ENCODE assay signal across 27 mouse cellular contexts in the genomic region with DNA sequence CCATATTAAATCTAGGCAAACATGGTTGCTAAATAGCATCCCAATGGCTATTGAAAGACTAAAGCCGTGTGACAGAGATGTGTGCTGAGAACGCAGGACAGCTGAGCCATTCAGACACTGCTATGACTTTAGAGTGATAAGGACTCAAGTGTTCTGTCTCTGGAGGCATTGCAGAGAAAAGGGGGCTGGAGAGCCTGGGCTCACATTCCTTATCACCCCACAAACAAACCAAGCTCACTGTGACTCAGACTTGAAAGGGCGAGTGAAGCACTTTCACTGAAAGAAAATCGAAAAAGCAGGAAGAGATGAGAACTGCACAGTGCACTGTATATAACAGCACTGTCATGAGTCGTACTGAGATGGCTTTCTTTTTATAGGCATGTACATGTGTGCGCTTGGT.
DNase-seq lines count a peak whose midpoint lies in the region; ATAC-seq and TF ChIP-seq lines count a peak whose summit lies in the region.
"Had no signal": no experiment of that assay in that cellular context is flagged by ENCODE, and none has a peak within 500 bp of the region (broad histone marks: within the 10 kb centered on the region; RNA-seq: fewer than 3 reads in every experiment).

No protein-coding gene starts in this region.

- 0 out of 2 replicates have a peak, but pooled peaks have one; percentile 45 for ATAC-seq in heart, embryonic 15.5 days (replicated peaks; ENCODE audit: insufficient number of reproducible peaks, insufficient read depth, low FRiP score, low read depth)
- ATAC-seq in lung, embryonic 14.5 days (ENCODE audit: insufficient read depth), result 0 out of 2 replicates have a peak, but pooled peaks have one; percentile 37
- ATAC-seq in megakaryocyte progenitor cell, adult 5-6 weeks (replicated peaks; ENCODE audit: poor library complexity), result no peak
- no peak for ATAC-seq in hindbrain, embryonic 14.5 days (ENCODE audit: low FRiP score)
- ATAC-seq: CD4-positive, CD25-positive, alpha-beta regulatory T cell, adult 4 months; forebrain, embryonic 16.5 days; intestine, postnatal 0 days had no signal

- intact Hi-C loops in heart, adult 2 months (cut with DNase I), result no loop called here
- intact Hi-C loops in heart, postnatal 25 days (cut with DNase I), result no loop called here

- no peak for DNase-seq in heart, embryonic 10.5 days (ENCODE audit: low spot score)
- DNase-seq in heart, adult 2 months, result no peak
- no peak for DNase-seq in heart, postnatal 25 days (ENCODE audit: low spot score)
- no peak for DNase-seq in lung, embryonic 14.5 days
- DNase-seq in lung, postnatal 14 days, result no peak
- DNase-seq in hindbrain, embryonic 14.5 days (ENCODE audit: low spot score), result no peak
- DNase-seq: adrenal gland, adult 8-10 months; cerebellum, adult 2 months; cerebellum, postnatal 14 days; gastrocnemius, postnatal 14 days; kidney, postnatal 14 days; layer of hippocampus, adult 9-11 months; lung, adult 2 months; spleen, adult 18-20 months; thymus, adult 18-20 months; thymus, postnatal 25 days had no signal

- TF ChIP-seq EP300 in heart, adult 2 months (IDR thresholded peaks at IDR 0.05; ENCODE audit: insufficient read depth, low read depth, low read length), result no peak

- H3K9me3 ChIP-seq in heart, embryonic 10.5 days, result no peaks in the 10 kb centered on the region
- no peaks in the 10 kb centered on the region for H3K9me3 ChIP-seq in heart, embryonic 15.5 days (replicated peaks)
- no peaks in the 10 kb centered on the region for H3K9me3 ChIP-seq in lung, embryonic 14.5 days (ENCODE audit: low read depth, low read length)
- H3K9me3 ChIP-seq in hindbrain, embryonic 14.5 days (ENCODE audit: control insufficient read depth, low read length), result no peaks in the 10 kb centered on the region
- H3K9me3 ChIP-seq: hindbrain, embryonic 13.5 days; limb, embryonic 10.5 days; limb, embryonic 15.5 days had no signal

- no peak overlapping the region for H3K4me3 ChIP-seq in heart, embryonic 10.5 days
- H3K4me3 ChIP-seq in heart, adult 2 months, result no peak overlapping the region
- H3K4me3 ChIP-seq in heart, embryonic 15.5 days, result no peak overlapping the region
- H3K4me3 ChIP-seq in lung, embryonic 14.5 days (ENCODE audit: low read depth, low read length), result no peak overlapping the region
- H3K4me3 ChIP-seq in hindbrain, embryonic 14.5 days (replicated peaks; ENCODE audit: low read length), result no peak overlapping the region
- H3K4me3 ChIP-seq: erythroblast, embryonic 14.5 days; hindbrain, embryonic 13.5 days; limb, embryonic 10.5 days; limb, embryonic 15.5 days had no signal

- H3K36me3 ChIP-seq in heart, embryonic 10.5 days, result no peaks in the 10 kb centered on the region; the same call in 1 of the 2 replicates
- peaks cover 21% of the 10 kb centered on the region for H3K36me3 ChIP-seq in heart, adult 2 months (ENCODE audit: control insufficient read depth, insufficient read depth, low read length)
- H3K36me3 ChIP-seq in heart, embryonic 15.5 days, result 0 out of 2 replicates have a peak, but pooled peaks cover 11% of the 10 kb centered on the region
- no peaks in the 10 kb centered on the region for H3K36me3 ChIP-seq in lung, embryonic 14.5 days (ENCODE audit: insufficient read depth)
- H3K36me3 ChIP-seq in hindbrain, embryonic 14.5 days (replicated peaks; ENCODE audit: control insufficient read depth, insufficient read depth), result no peaks in the 10 kb centered on the region
- H3K36me3 ChIP-seq: hindbrain, embryonic 13.5 days; limb, embryonic 10.5 days; limb, embryonic 15.5 days had no signal

- no peak for TF ChIP-seq CTCF in heart, adult 2 months (IDR thresholded peaks at IDR 0.05)
- no peak for TF ChIP-seq CTCF in lung, embryonic 14.5 days (IDR thresholded peaks at IDR 0.05; ENCODE audit: low read depth)

- H3K27ac ChIP-seq in heart, embryonic 10.5 days, result peak overlapping the region; percentile 74
- H3K27ac ChIP-seq in heart, adult 2 months, result no peak overlapping the region
- H3K27ac ChIP-seq in heart, embryonic 15.5 days, result peak overlapping the region; percentile 76
- H3K27ac ChIP-seq in lung, embryonic 14.5 days (ENCODE audit: low read depth), result no peak overlapping the region
- no peak overlapping the region for H3K27ac ChIP-seq in hindbrain, embryonic 14.5 days
- H3K27ac ChIP-seq: hindbrain, embryonic 13.5 days; limb, embryonic 10.5 days; limb, embryonic 15.5 days; stomach, postnatal 0 days had no signal

- H3K4me2 ChIP-seq in heart, embryonic 15.5 days, result no peak overlapping the region
- H3K4me2 ChIP-seq in lung, embryonic 14.5 days, result no peak overlapping the region
- H3K4me2 ChIP-seq in hindbrain, embryonic 14.5 days (replicated peaks), result no peak overlapping the region
- H3K4me2 ChIP-seq: hindbrain, embryonic 13.5 days; limb, embryonic 15.5 days; midbrain, embryonic 11.5 days had no signal

- H3K79me2 ChIP-seq in heart, adult 2 months (replicated peaks; ENCODE audit: control insufficient read depth, insufficient read depth, low read length), result no peaks in the 10 kb centered on the region

- 23% methylated on average over 6 of the region's 6 CpGs for WGBS in heart, embryonic 10.5 days
- 47% methylated on average over 6 of the region's 6 CpGs for WGBS in heart, adult 2 months
- 23% methylated on average over 6 of the region's 6 CpGs for WGBS in heart, embryonic 15.5 days
- WGBS in lung, embryonic 14.5 days, result 39% methylated on average over 6 of the region's 6 CpGs
- WGBS in hindbrain, embryonic 14.5 days, result 89% methylated on average over 6 of the region's 6 CpGs

- no peaks in the 10 kb centered on the region for H3K27me3 ChIP-seq in heart, embryonic 10.5 days (ENCODE audit: insufficient read depth, poor library complexity, severe bottlenecking)
- no peaks in the 10 kb centered on the region for H3K27me3 ChIP-seq in heart, adult 2 months (ENCODE audit: control insufficient read depth, insufficient read depth, low read length)
- no peaks in the 10 kb centered on the region for H3K27me3 ChIP-seq in heart, embryonic 15.5 days
- no peaks in the 10 kb centered on the region for H3K27me3 ChIP-seq in lung, embryonic 14.5 days (ENCODE audit: insufficient read depth, low read length)
- no peaks in the 10 kb centered on the region for H3K27me3 ChIP-seq in hindbrain, embryonic 14.5 days (ENCODE audit: control insufficient read depth, insufficient read depth, low read length)
- H3K27me3 ChIP-seq: hindbrain, embryonic 13.5 days; limb, embryonic 15.5 days had no signal

- no peak for TF ChIP-seq POLR2A in heart, adult 2 months (IDR thresholded peaks at IDR 0.05; ENCODE audit: insufficient read depth, low read depth, low read length)

- H3K9ac ChIP-seq in heart, adult 2 months (ENCODE audit: low read depth, low read length), result no peak overlapping the region
- H3K9ac ChIP-seq in heart, embryonic 15.5 days, result no peak overlapping the region
- H3K9ac ChIP-seq in lung, embryonic 14.5 days, result no peak overlapping the region
- H3K9ac ChIP-seq in hindbrain, embryonic 14.5 days, result no peak overlapping the region
- H3K9ac ChIP-seq: hindbrain, embryonic 13.5 days; limb, embryonic 15.5 days had no signal

- peaks cover 44% of the 10 kb centered on the region for H3K4me1 ChIP-seq in heart, embryonic 10.5 days
- H3K4me1 ChIP-seq in heart, adult 2 months (ENCODE audit: control insufficient read depth, insufficient read depth, low read length), result peaks cover 7% of the 10 kb centered on the region
- H3K4me1 ChIP-seq in heart, embryonic 15.5 days (replicated peaks), result peaks cover 33% of the 10 kb centered on the region
- H3K4me1 ChIP-seq in lung, embryonic 14.5 days (ENCODE audit: insufficient read depth), result no peaks in the 10 kb centered on the region
- H3K4me1 ChIP-seq in hindbrain, embryonic 14.5 days (replicated peaks; ENCODE audit: control insufficient read depth, insufficient read depth, low read length), result no peaks in the 10 kb centered on the region
- H3K4me1 ChIP-seq: limb, embryonic 15.5 days had no signal

Comparison
In these comparisons a context has a peak if more than half of its experiments do, and no peak if none do; other contexts are left out.
1. H3K27ac ChIP-seq: peak in heart, embryonic 10.5 days (single experiment) and heart, embryonic 15.5 days (single experiment); none in heart, adult 2 months (single experiment), lung, embryonic 14.5 days (single experiment) and hindbrain, embryonic 14.5 days (single experiment).
2. ATAC-seq: peak in heart, embryonic 15.5 days (single experiment) and lung, embryonic 14.5 days (single experiment); none in megakaryocyte progenitor cell, adult 5-6 weeks (single experiment) and hindbrain, embryonic 14.5 days (single experiment).